Mouse (Mus musculus) thymus, adult 18-20 months (tissue): ENCODE results near the gene Ifna11.

Experiments used
- DNase-seq, 2 experiments: peaks; one replicate each; pipeline ENCODE4 v3.0.0; 2022; ENCODE audit warnings: mixed read lengths in 2 of 2

Gene Ifna11

GRCm38 (mm10) chr4:88841438-88841911, 21.7 kb downstream of the Ifna11 start, which contains the start of gene Ifna4:
Gene Ifna4, plus strand, starts transcription at chr4:88841861.
- DNase-seq, result no peak

- no peak for DNase-seq
Observed at GRCm38 (mm10) chr4:88845334-88845733, 25.6 kb downstream of the Ifna11 start.

- no peak for DNase-seq
Observed at GRCm38 (mm10) chr4:88849698-88850097, 29.9 kb downstream of the Ifna11 start, which contains the start of gene Ifna1. Gene Ifna1, plus strand, starts transcription at chr4:88850087.

- DNase-seq, result no peak
Observed at GRCm38 (mm10) chr4:88851026-88851763, 31.4 kb downstream of the Ifna11 start.

- DNase-seq, result no peak
Observed at GRCm38 (mm10) chr4:88859214-88859613, 39.5 kb downstream of the Ifna11 start.

GRCm38 (mm10) chr4:88863309-88863708, 43.5 kb downstream of the Ifna11 start:
- no peak for DNase-seq

DNA sequence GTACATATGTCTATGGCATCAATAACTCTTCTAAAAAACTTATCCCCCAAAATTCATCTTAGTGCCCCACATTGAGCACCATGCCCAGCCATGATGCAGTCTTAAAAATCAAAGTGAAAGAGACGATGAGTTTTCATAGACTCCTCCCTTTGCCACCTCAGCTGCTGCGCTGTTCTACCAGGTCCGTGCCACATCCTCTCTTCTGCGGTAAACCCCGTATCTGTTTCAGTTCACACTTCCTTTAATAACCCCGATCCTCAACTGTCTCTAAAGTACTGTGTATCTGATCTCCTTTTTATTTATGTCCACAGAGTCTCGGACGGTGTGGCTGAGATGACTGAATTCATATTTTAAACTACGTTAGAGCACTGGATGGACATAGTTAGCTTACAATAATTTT, 44.8 kb downstream of the Ifna11 start:
- DNase-seq, result peak; percentile 35 to 64

- no peak for DNase-seq
Observed at GRCm38 (mm10) chr4:88865011-88865569, 45.3 kb downstream of the Ifna11 start.

DNA sequence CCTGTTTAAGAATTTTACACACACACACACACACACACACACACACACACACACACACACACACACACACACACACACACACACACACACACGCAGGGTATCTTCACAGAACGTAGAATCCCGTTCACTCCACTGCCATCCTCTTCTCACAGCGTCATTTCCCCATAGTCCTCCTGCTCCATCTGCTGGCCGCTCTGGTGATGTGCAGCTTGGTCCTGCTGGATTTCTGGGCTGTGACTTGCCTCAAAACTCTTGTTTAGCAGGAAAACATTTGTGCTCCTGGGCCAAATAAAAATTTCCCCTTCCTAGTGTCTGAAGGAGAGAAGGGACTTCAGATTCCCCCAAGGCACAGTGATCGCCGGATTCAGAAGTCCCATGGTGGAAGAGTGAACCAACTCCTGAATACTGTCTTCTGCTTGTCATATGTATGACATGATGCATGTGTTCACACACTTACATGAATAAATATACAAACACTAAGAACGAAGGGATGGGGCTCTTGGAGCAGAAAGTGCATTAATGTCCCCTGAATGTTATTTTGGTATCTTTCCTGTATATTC, 47.7 kb downstream of the Ifna11 start:
- peak; percentile 61 to 75 for DNase-seq

GRCm38 (mm10) chr4:88867926-88868911, 48.5 kb downstream of the Ifna11 start:
- peak; percentile 34 to 58 for DNase-seq
